Mouse (Mus musculus): ENCODE data around the gene Fads1.

DNA sequence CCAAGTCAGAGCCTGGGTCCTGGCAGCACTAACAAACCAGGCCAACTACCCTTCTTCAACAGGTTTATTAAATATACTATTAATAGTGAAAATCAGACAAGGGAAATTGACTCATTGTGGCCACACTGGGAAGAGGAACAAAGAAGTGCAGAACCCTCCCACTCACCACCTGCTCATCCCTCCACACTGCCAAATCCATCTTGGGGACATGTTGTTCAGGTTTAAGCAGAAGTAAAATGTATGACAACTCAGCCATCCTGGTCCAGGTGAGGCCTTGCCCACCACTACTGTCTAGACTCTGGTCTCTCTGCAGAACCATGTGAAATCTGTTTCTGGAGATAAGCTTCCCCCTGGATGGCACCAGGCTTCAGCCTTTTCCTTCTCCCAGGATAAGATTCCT, 10.8 kb upstream of the Fads1 start:
- TF ChIP-seq CTCF (IDR thresholded peaks at IDR 0.05): no peak
- TF ChIP-seq EP300 (IDR thresholded peaks at IDR 0.05): no peak
